Mouse (Mus musculus) liver, adult 2 months (tissue): ENCODE results near the gene Pik3r2. TPM values are rescaled to one million over a fixed set of nuclear protein-coding genes. Genes with fewer than 3 reads are reported as not detected.

Experiments
- DNase-seq: peaks from one replicate; pipeline ENCODE4 v3.0.0-alpha.2; 2011; ENCODE audit warnings: low read depth, low spot score; ENCODE audit errors: extremely low read depth
- H3K27ac ChIP-seq: fragments of 200-500 bp; replicated peaks from 2 replicates; pipeline ENCODE4 v1.5.1; 2012; ENCODE audit warnings: low read depth, mild to moderate bottlenecking, control low read depth, inconsistent platforms, low read length; ENCODE audit not compliant: insufficient read depth
- H3K27me3 ChIP-seq: fragments of 200-500 bp; 2 replicates; pipeline ENCODE4 v1.6.1; 2012; ENCODE audit warnings: mild to moderate bottlenecking, moderate library complexity, low read length, inconsistent platforms; ENCODE audit not compliant: control insufficient read depth, insufficient read depth
- H3K36me3 ChIP-seq: fragments of 200-500 bp; 2 replicates; pipeline ENCODE4 v1.6.1; 2012; ENCODE audit warnings: low read length, inconsistent platforms; ENCODE audit not compliant: control insufficient read depth, insufficient read depth
- H3K4me1 ChIP-seq: fragments of 200-500 bp; 2 replicates; pipeline ENCODE4 v1.6.1; 2011; ENCODE audit warnings: low read length; ENCODE audit not compliant: control insufficient read depth, insufficient read depth
- H3K4me3 ChIP-seq: fragments of 200-500 bp; 2 replicates; pipeline ENCODE4 v1.5.1; 2011; ENCODE audit warnings: low read depth, mild to moderate bottlenecking, control low read depth, low read length, moderate library complexity; ENCODE audit not compliant: insufficient read depth
- H3K79me2 ChIP-seq: fragments of 200-500 bp; 2 replicates; pipeline ENCODE4 v1.6.1; 2012; ENCODE audit warnings: inconsistent platforms, mild to moderate bottlenecking, low read length, moderate library complexity; ENCODE audit not compliant: control insufficient read depth, insufficient read depth
- H3K9ac ChIP-seq: fragments of 200-500 bp; 2 replicates; pipeline ENCODE4 v1.6.1; 2012; ENCODE audit warnings: low read depth, mild to moderate bottlenecking, control low read depth, inconsistent platforms, low read length
- CTCF ChIP-seq: fragments of 200-500 bp; IDR thresholded peaks from 2 replicates; pipeline ENCODE4 v1.5.1; 2011; ENCODE audit warnings: low read depth, low read length, control low read depth
- POLR2A ChIP-seq: fragments of 200-500 bp; IDR thresholded peaks from 2 replicates; pipeline ENCODE4 v1.6.1; 2011; ENCODE audit warnings: low read length, control low read depth; ENCODE audit not compliant: insufficient read depth; ENCODE audit errors: extremely low read depth
- WGBS: fragments of 180-500 bp; shearing (Covaris S2); methylation state at CpG from one replicate; pipeline ENCODE4 v1.1.7; 2018; 5-methylcytosine and 5-hydroxymethylcytosine counted together
- polyA plus RNA-seq: library from polyadenylated mRNA; depleted of rRNA; stranded (reverse); fragments of >200 nt; gene quantifications from 2 replicates; pipeline ENCODE4 v1.2.3, GENCODE M21; 2012
- total RNA-seq: library from RNA; depleted of rRNA; stranded (reverse); fragments of >200 nt; gene quantifications from 2 replicates; pipeline ENCODE4 v1.2.3, GENCODE M21; 2014

Gene Pik3r2
- total and polyA plus RNA-seq, 2 experiments = 7.7 to 53.9 TPM

DNA sequence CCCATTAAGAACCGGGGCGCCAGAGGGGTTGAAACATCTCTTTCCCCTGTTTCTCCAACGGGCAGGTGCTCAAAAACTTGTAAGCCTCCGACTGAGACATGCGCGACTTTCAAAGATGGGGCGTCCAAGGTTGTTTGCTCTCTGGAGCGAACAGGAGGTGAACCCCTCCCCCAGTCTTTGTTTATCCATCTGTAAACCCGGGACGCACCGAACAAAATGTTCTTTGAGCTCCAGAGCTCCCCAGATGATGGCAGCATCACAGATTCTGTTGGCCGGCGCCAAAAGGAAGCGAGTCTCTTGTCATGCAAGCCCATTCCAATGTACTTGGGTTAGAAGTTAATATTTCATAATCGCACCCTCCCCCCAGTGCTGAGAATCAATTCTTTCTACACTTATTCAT is 21.8 kb upstream of the Pik3r2 start:
- H3K9ac ChIP-seq = peak overlapping the region; percentile 84
- peak overlapping the region; percentile 63 for H3K4me3 ChIP-seq
- no peaks in the 10 kb centered on the region for H3K27me3 ChIP-seq
- WGBS = 6% methylated on average over 15 of the region's 15 CpGs
- H3K36me3 ChIP-seq = no peaks in the 10 kb centered on the region
- peak; percentile 99 for DNase-seq
- H3K79me2 ChIP-seq = peaks cover 18% of the 10 kb centered on the region; the same call in 1 of the 2 replicates
- TF ChIP-seq POLR2A = no peak
- TF ChIP-seq CTCF = no peak
- peak overlapping the region; percentile 99 for H3K27ac ChIP-seq
- H3K4me1 ChIP-seq = peaks cover 28% of the 10 kb centered on the region

GRCm38 (mm10) chr8:70797081-70798070 is 20.9 kb upstream of the Pik3r2 start:
- peak overlapping the region; percentile 99 for H3K27ac ChIP-seq
- no peaks in the 10 kb centered on the region for H3K27me3 ChIP-seq
- peaks cover 27% of the 10 kb centered on the region for H3K4me1 ChIP-seq
- peaks cover 17% of the 10 kb centered on the region; the same call in 1 of the 2 replicates for H3K79me2 ChIP-seq
- WGBS = under 1% methylated on average over 56 of the region's 57 CpGs
- TF ChIP-seq POLR2A = peak; percentile 66
- TF ChIP-seq CTCF = no peak
- DNase-seq = peak; percentile 98
- H3K4me3 ChIP-seq = peak overlapping the region; percentile 79
- H3K36me3 ChIP-seq = no peaks in the 10 kb centered on the region
- H3K9ac ChIP-seq = peak overlapping the region; percentile 84

DNA sequence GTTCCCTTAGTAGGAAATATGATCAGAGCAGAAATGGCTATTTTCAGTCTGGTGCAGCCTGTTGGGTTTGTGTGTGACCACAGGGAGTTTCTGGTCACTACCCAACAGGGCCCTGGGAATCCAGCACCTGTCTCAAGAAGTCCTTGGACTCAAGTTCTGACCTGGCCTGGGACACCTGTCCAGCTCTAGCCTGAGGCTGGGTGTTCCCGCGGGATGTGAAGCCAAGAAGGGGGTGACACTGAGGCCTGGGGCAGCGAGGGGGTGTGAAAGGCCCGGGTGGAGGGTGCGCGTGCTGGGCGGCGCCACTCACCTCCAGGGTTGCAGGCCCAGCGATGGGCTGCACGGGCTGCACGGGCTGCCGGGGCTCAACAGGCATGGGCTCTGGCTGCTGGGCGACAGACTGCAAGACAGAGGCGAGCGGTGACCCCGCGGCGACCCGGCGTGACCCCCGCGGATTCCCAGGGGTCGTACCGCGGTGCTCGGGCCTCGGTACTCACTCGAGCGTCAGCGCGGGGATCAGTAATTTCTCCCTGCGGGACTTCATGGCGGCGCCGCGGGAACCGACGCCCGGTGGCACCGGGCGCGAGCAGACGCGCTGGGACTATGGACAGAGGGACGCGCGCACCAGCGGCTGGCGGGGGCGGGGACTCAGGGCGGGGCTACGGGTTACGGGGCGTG is 20.0 kb upstream of the Pik3r2 start:
- 4% methylated on average over 54 of the region's 54 CpGs for WGBS
- peaks cover 21% of the 10 kb centered on the region for H3K79me2 ChIP-seq
- DNase-seq = peak; percentile 51
- no peaks in the 10 kb centered on the region for H3K36me3 ChIP-seq
- H3K4me1 ChIP-seq = peaks cover 22% of the 10 kb centered on the region
- peak overlapping the region; percentile 86 for H3K9ac ChIP-seq
- H3K4me3 ChIP-seq = peak overlapping the region; percentile 79
- H3K27ac ChIP-seq = peak overlapping the region; percentile 77
- no peak for TF ChIP-seq CTCF
- peak; percentile 86 for TF ChIP-seq POLR2A
- no peaks in the 10 kb centered on the region for H3K27me3 ChIP-seq

DNA sequence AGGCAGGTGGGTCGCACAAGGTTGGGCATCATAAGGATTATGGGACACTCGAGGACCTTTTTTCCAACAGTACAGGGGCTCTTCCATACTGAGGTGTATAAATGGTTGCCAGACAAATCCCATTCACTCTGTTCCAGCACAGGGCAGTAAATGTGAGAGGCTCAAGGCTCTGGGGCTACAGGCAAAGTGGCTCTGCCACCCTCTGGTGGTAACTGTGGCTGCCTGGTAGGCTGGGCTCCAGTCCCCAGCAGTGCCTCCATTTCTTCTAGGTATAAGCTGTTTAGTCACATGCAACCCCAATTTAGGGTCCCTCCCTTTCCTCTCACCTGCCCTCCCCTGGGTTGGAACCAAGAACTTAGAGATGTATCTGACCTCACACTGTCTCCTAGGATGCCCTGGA is 18.9 kb upstream of the Pik3r2 start:
- Histone ChIP-seq H3K4me1 (peaks cover 23% of the 10 kb centered on the region), H3K27ac (peak overlapping the region; percentile 28; the same call in 1 of the 2 replicates), H3K4me3 (no peak overlapping the region), H3K79me2 (peaks cover 33% of the 10 kb centered on the region), H3K27me3 (no peaks in the 10 kb centered on the region), H3K36me3 (no peaks in the 10 kb centered on the region), H3K9ac (no peak overlapping the region)
- DNase-seq = no peak
- TF ChIP-seq CTCF = peak; percentile 37; the same call in 1 of the 2 replicates
- no peak for TF ChIP-seq POLR2A
- 93% methylated on average over 2 of the region's 2 CpGs for WGBS

GRCm38 (mm10) chr8:70794215-70794614 is 17.7 kb upstream of the Pik3r2 start:
- Histone ChIP-seq H3K4me1 (peaks cover 17% of the 10 kb centered on the region), H3K27ac (no peak overlapping the region), H3K9ac (no peak overlapping the region), H3K4me3 (no peak overlapping the region), H3K79me2 (peaks cover 34% of the 10 kb centered on the region), H3K36me3 (no peaks in the 10 kb centered on the region), H3K27me3 (no peaks in the 10 kb centered on the region)
- no peak for DNase-seq
- WGBS = 94% methylated on average over 2 of the region's 2 CpGs
- TF ChIP-seq CTCF (no peak), POLR2A (no peak)
